Mouse (Mus musculus) WW6 (cell line): ENCODE results near the gene Bmi1.

Experiments
- DNase-seq: peaks from one replicate; pipeline ENCODE4 v3.0.0-alpha.2; 2013; ENCODE audit warnings: low read depth, low spot score

Gene Bmi1

GRCm38 (mm10) chr2:18688286-18688685 lies 11.5 kb downstream of the Bmi1 start:
- no peak for DNase-seq

GRCm38 (mm10) chr2:18688708-18689063 lies 11.9 kb downstream of the Bmi1 start:
- no peak for DNase-seq

GRCm38 (mm10) chr2:18689064-18689921 lies 12.5 kb downstream of the Bmi1 start:
- no peak for DNase-seq

- no peak for DNase-seq
These were observed 13.4 kb downstream of the Bmi1 start for GRCm38 (mm10) chr2:18690055-18690691.

GRCm38 (mm10) chr2:18690756-18691155 lies 13.9 kb downstream of the Bmi1 start:
- DNase-seq, result no peak

- no peak for DNase-seq
These were observed 15.2 kb downstream of the Bmi1 start for GRCm38 (mm10) chr2:18692031-18692430.

GRCm38 (mm10) chr2:18692548-18692947 lies 15.7 kb downstream of the Bmi1 start:
- DNase-seq, result no peak

GRCm38 (mm10) chr2:18693491-18693870 lies 16.7 kb downstream of the Bmi1 start:
- no peak for DNase-seq

GRCm38 (mm10) chr2:18693871-18694610 lies 17.2 kb downstream of the Bmi1 start, which contains the start of gene Spag6:
Gene Spag6 (plus strand): TSS chr2:18694032.
- no peak for DNase-seq

- DNase-seq, result no peak
These were observed 17.8 kb downstream of the Bmi1 start for GRCm38 (mm10) chr2:18694611-18694950.

- no peak for DNase-seq
These were observed 18.3 kb downstream of the Bmi1 start for GRCm38 (mm10) chr2:18695163-18695562.

- no peak for DNase-seq
These were observed 18.9 kb downstream of the Bmi1 start for GRCm38 (mm10) chr2:18695629-18696150.

- no peak for DNase-seq
These were observed 20.9 kb downstream of the Bmi1 start for GRCm38 (mm10) chr2:18697591-18698244.

GRCm38 (mm10) chr2:18698663-18699385 lies 22.0 kb downstream of the Bmi1 start:
- DNase-seq, result no peak

GRCm38 (mm10) chr2:18699401-18699990 lies 22.7 kb downstream of the Bmi1 start:
- no peak for DNase-seq

- no peak for DNase-seq
These were observed 33.5 kb downstream of the Bmi1 start for GRCm38 (mm10) chr2:18710356-18710755.

- no peak for DNase-seq
These were observed 36.3 kb downstream of the Bmi1 start for GRCm38 (mm10) chr2:18713071-18713470.

GRCm38 (mm10) chr2:18714337-18714736 lies 37.5 kb downstream of the Bmi1 start:
- DNase-seq, result no peak

GRCm38 (mm10) chr2:18718521-18718920 lies 41.7 kb downstream of the Bmi1 start:
- no peak for DNase-seq

GRCm38 (mm10) chr2:18722208-18722830 lies 45.5 kb downstream of the Bmi1 start:
- no peak for DNase-seq
